Mouse (Mus musculus) heart, embryonic 15.5 days (tissue): ENCODE data around the gene Mms19. TPM values are rescaled to one million over a fixed set of nuclear protein-coding genes. Genes with fewer than 3 reads are reported as not detected.

Experiments
- ATAC-seq: fragments of 200-750 bp; cut with Nextera tagmentation; replicated peaks from 2 replicates; pipeline ENCODE4 v1.8.0; 2017; ENCODE audit warnings: low read depth, moderate TSS enrichment; ENCODE audit not compliant: insufficient number of reproducible peaks, insufficient read depth, low FRiP score
- H3K27ac ChIP-seq: fragments of 300-500 bp; sonication (generic); 2 replicates; pipeline ENCODE4 v1.5.1; 2015; ENCODE audit warnings: mild to moderate bottlenecking, inconsistent platforms
- H3K27me3 ChIP-seq: fragments of 300-500 bp; sonication (generic); 2 replicates; pipeline ENCODE4 v1.6.1; 2015; ENCODE audit warnings: inconsistent platforms
- H3K36me3 ChIP-seq: fragments of 300-500 bp; sonication (generic); 2 replicates; pipeline ENCODE4 v1.6.1; 2015; ENCODE audit warnings: mild to moderate bottlenecking, inconsistent platforms
- H3K4me1 ChIP-seq: fragments of 300-500 bp; sonication (generic); replicated peaks from 2 replicates; pipeline ENCODE4 v1.6.1; 2015; ENCODE audit warnings: inconsistent platforms
- H3K4me2 ChIP-seq: fragments of 300-500 bp; sonication (generic); 2 replicates; pipeline ENCODE4 v1.6.1; 2015; ENCODE audit warnings: inconsistent platforms, mild to moderate bottlenecking, moderate library complexity
- H3K4me3 ChIP-seq: fragments of 300-500 bp; sonication (generic); 2 replicates; pipeline ENCODE4 v1.5.1; 2015; ENCODE audit warnings: mild to moderate bottlenecking, inconsistent platforms
- H3K9ac ChIP-seq: fragments of 300-500 bp; sonication (generic); 2 replicates; pipeline ENCODE4 v1.6.1; 2015; ENCODE audit warnings: mild to moderate bottlenecking, inconsistent platforms
- H3K9me3 ChIP-seq: fragments of 300-500 bp; sonication (generic); replicated peaks from 2 replicates; pipeline ENCODE4 v1.6.1; 2016; ENCODE audit warnings: inconsistent platforms
- WGBS: fragments of 180-500 bp; shearing (Covaris S2); methylation state at CpG from one replicate; pipeline ENCODE4 v1.1.7; 2015; ENCODE audit warnings: mixed read lengths; 5-methylcytosine and 5-hydroxymethylcytosine counted together
- polyA plus RNA-seq: library from polyadenylated mRNA; unstranded; fragments of >200 nt; fragmentation: Nextera tagmentation; extraction: Ambion mirVana; gene quantifications from 2 replicates; pipeline ENCODE4 v1.2.1, GENCODE M21; 2015

The Mms19 gene
- polyA plus RNA-seq, 1 experiment from 2014 or later, result 19.7 TPM

- Histone ChIP-seq H3K36me3 (no peaks in the 10 kb centered on the region), H3K9ac (no peak overlapping the region), H3K9me3 (no peaks in the 10 kb centered on the region), H3K27me3 (no peaks in the 10 kb centered on the region), H3K4me2 (no peak overlapping the region), H3K27ac (peak overlapping the region; percentile 62), H3K4me3 (no peak overlapping the region), H3K4me1 (peaks cover 74% of the 10 kb centered on the region)
- WGBS, result 48% methylated on average over 10 of the region's 10 CpGs
- ATAC-seq, result 0 out of 2 replicates have a peak, but pooled peaks have one; percentile 41
Measured at GRCm38 (mm10) chr19:41997090-41997489, 16.1 kb upstream of the Mms19 start.

- Histone ChIP-seq H3K9me3 (no peaks in the 10 kb centered on the region), H3K4me1 (peaks cover 68% of the 10 kb centered on the region), H3K36me3 (no peaks in the 10 kb centered on the region), H3K27ac (no peak overlapping the region), H3K4me2 (no peak overlapping the region), H3K9ac (no peak overlapping the region), H3K4me3 (no peak overlapping the region), H3K27me3 (no peaks in the 10 kb centered on the region)
- WGBS, result 71% methylated on average over 1 of the region's 1 CpGs
- no peak for ATAC-seq
Measured at GRCm38 (mm10) chr19:41995483-41995882, 14.5 kb upstream of the Mms19 start.

GRCm38 (mm10) chr19:41994023-41994422 is 13.1 kb upstream of the Mms19 start:
- no peaks in the 10 kb centered on the region for H3K36me3 ChIP-seq
- H3K9me3 ChIP-seq, result no peaks in the 10 kb centered on the region
- no peaks in the 10 kb centered on the region for H3K27me3 ChIP-seq
- peaks cover 53% of the 10 kb centered on the region for H3K4me1 ChIP-seq
- H3K9ac ChIP-seq, result no peak overlapping the region
- WGBS, result 88% methylated on average over 7 of the region's 7 CpGs
- no peak for ATAC-seq
- 0 out of 2 replicates have a peak overlapping the region, but pooled peaks have one; percentile 35 for H3K27ac ChIP-seq
- no peak overlapping the region for H3K4me3 ChIP-seq
- H3K4me2 ChIP-seq, result no peak overlapping the region

- H3K4me3 ChIP-seq, result no peak overlapping the region
- no peaks in the 10 kb centered on the region for H3K9me3 ChIP-seq
- peaks cover 49% of the 10 kb centered on the region for H3K4me1 ChIP-seq
- ATAC-seq, result no peak
- H3K36me3 ChIP-seq, result no peaks in the 10 kb centered on the region
- H3K27me3 ChIP-seq, result no peaks in the 10 kb centered on the region
- WGBS, result 56% methylated on average over 6 of the region's 6 CpGs
- no peak overlapping the region for H3K9ac ChIP-seq
- 0 out of 2 replicates have a peak overlapping the region, but pooled peaks have one; percentile 35 for H3K27ac ChIP-seq
- H3K4me2 ChIP-seq, result no peak overlapping the region
Measured at GRCm38 (mm10) chr19:41993484-41993883, 12.5 kb upstream of the Mms19 start.

GRCm38 (mm10) chr19:41992971-41993370 is 12.0 kb upstream of the Mms19 start:
- Histone ChIP-seq H3K27me3 (no peaks in the 10 kb centered on the region), H3K9me3 (no peaks in the 10 kb centered on the region), H3K4me3 (no peak overlapping the region), H3K4me2 (no peak overlapping the region), H3K36me3 (no peaks in the 10 kb centered on the region), H3K27ac (no peak overlapping the region), H3K4me1 (peaks cover 46% of the 10 kb centered on the region), H3K9ac (no peak overlapping the region)
- no peak for ATAC-seq
- 77% methylated on average over 2 of the region's 2 CpGs for WGBS

GRCm38 (mm10) chr19:41991926-41992477 is 11.0 kb upstream of the Mms19 start:
- WGBS, result 47% methylated on average over 6 of the region's 6 CpGs
- H3K4me2 ChIP-seq, result no peak overlapping the region

GRCm38 (mm10) chr19:41989810-41990209 is 8.9 kb upstream of the Mms19 start:
- Histone ChIP-seq H3K36me3 (no peaks in the 10 kb centered on the region), H3K4me1 (peaks cover 22% of the 10 kb centered on the region), H3K9ac (no peak overlapping the region), H3K4me2 (no peak overlapping the region), H3K27ac (no peak overlapping the region), H3K9me3 (no peaks in the 10 kb centered on the region), H3K4me3 (no peak overlapping the region), H3K27me3 (no peaks in the 10 kb centered on the region)
- ATAC-seq, result no peak
- 76% methylated on average over 6 of the region's 6 CpGs for WGBS

More at GRCm38 (mm10) chr19:41991926-41992477, 11.0 kb upstream of the Mms19 start:
- H3K27me3 ChIP-seq, result no peaks in the 10 kb centered on the region
- H3K9me3 ChIP-seq, result no peaks in the 10 kb centered on the region
- H3K27ac ChIP-seq, result no peak overlapping the region
- H3K4me3 ChIP-seq, result no peak overlapping the region
- H3K9ac ChIP-seq, result no peak overlapping the region
- no peak for ATAC-seq
- H3K4me1 ChIP-seq, result peaks cover 36% of the 10 kb centered on the region
- H3K36me3 ChIP-seq, result no peaks in the 10 kb centered on the region

GRCm38 (mm10) chr19:41987206-41987605 is 6.2 kb upstream of the Mms19 start:
- no peak for ATAC-seq
- Histone ChIP-seq H3K36me3 (no peaks in the 10 kb centered on the region), H3K4me2 (no peak overlapping the region), H3K27ac (no peak overlapping the region), H3K27me3 (no peaks in the 10 kb centered on the region), H3K9me3 (no peaks in the 10 kb centered on the region), H3K4me3 (no peak overlapping the region), H3K4me1 (peaks cover 23% of the 10 kb centered on the region), H3K9ac (no peak overlapping the region)
- 91% methylated on average over 4 of the region's 4 CpGs for WGBS

GRCm38 (mm10) chr19:41985994-41986393 is 5.0 kb upstream of the Mms19 start:
- Histone ChIP-seq H3K9me3 (no peaks in the 10 kb centered on the region), H3K27ac (no peak overlapping the region), H3K4me3 (no peak overlapping the region), H3K4me2 (no peak overlapping the region), H3K4me1 (peaks cover 17% of the 10 kb centered on the region), H3K9ac (no peak overlapping the region), H3K27me3 (no peaks in the 10 kb centered on the region), H3K36me3 (no peaks in the 10 kb centered on the region)
- ATAC-seq, result no peak
- 93% methylated on average over 5 of the region's 5 CpGs for WGBS

- 8% methylated on average over 4 of the region's 4 CpGs for WGBS
- no peaks in the 10 kb centered on the region for H3K36me3 ChIP-seq
- peaks cover 23% of the 10 kb centered on the region for H3K4me1 ChIP-seq
- peak overlapping the region; percentile 93 for H3K9ac ChIP-seq
- H3K4me2 ChIP-seq, result peak overlapping the region; percentile 89
- H3K27me3 ChIP-seq, result no peaks in the 10 kb centered on the region
- peak overlapping the region; percentile 95 for H3K27ac ChIP-seq
- no peaks in the 10 kb centered on the region for H3K9me3 ChIP-seq
- no peak for ATAC-seq
- peak overlapping the region; percentile 67 for H3K4me3 ChIP-seq
Measured at GRCm38 (mm10) chr19:41982791-41983150, 1.8 kb upstream of the Mms19 start.

- under 1% methylated on average over 74 of the region's 74 CpGs for WGBS
- peak overlapping the region; percentile 89 for H3K4me2 ChIP-seq
- no peaks in the 10 kb centered on the region for H3K9me3 ChIP-seq
- H3K9ac ChIP-seq, result peak overlapping the region; percentile 93
- no peak for ATAC-seq
- no peaks in the 10 kb centered on the region for H3K36me3 ChIP-seq
- H3K27ac ChIP-seq, result peak overlapping the region; percentile 95
- H3K27me3 ChIP-seq, result no peaks in the 10 kb centered on the region
- H3K4me1 ChIP-seq, result peaks cover 23% of the 10 kb centered on the region
- H3K4me3 ChIP-seq, result peak overlapping the region; percentile 67
Measured at GRCm38 (mm10) chr19:41981931-41982790, 1.2 kb upstream of the Mms19 start.
